Mouse (Mus musculus) right cerebral cortex, postnatal 10 days (tissue): ENCODE measurements around the gene Kdm8.
"Not testable (repeated sequence)": the region's sequence is repeated elsewhere in the genome, so short reads cannot be mapped to it uniquely, and the experiment has no call there.

Experiments used
- DNase-seq, 2 experiments: peaks; one replicate each; pipeline ENCODE4 v3.0.0; 2021; ENCODE audit warnings: low spot score in 2 of 2

Kdm8 gene

DNA sequence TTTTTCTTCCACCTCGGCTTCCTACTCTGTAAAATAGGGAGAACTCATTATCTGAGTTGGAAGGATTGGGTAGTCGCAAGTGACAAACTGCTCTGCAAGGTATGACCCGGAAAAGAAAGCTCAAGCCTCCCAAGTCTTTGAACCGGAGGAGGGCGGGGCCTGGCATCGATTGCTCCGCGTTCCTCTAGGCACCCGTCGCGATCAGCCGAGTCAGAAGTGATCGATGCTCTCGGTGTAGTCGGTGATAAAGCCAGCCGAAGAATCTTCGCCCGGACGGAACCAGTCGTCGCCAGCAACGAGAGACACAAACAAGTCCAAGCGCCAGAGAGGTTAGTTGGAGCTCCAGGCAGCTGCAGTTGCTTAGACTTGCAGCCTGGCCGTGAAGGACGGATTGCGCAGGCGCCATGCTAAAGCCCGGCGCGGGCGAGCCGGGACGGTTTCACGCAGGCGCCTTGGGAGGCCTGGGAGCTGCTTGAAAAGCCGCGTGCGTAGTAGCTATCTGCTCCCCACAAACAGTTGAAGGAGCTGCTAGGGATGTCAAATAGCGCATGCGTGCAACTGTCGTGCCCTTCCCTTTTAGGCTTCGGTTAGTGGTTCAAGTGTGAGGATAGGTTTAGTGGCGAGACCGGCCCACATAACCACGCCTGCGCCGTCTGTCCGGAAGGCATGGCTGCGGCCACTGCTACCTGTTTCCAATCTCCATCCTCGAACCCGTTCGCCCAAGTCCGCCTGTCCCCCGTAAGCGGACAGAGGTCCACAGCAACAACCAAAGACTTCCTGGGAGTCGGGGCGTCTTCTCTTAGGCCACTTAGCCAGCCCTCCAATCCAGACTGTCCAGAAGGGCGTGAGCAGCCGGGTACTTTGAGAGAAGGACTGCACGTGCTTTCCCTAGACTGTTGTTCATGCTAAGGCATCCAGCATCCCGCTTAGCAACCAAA lies at the start of gene Kdm8:
TSS of gene Kdm8 (plus strand) at position 213 of the 938 bp plus-strand sequence.
- DNase-seq = peak; percentile 94 to 95

GRCm38 (mm10) chr7:125398116-125398515 lies 46.4 kb upstream of the Kdm8 start:
- DNase-seq = no peak

DNA sequence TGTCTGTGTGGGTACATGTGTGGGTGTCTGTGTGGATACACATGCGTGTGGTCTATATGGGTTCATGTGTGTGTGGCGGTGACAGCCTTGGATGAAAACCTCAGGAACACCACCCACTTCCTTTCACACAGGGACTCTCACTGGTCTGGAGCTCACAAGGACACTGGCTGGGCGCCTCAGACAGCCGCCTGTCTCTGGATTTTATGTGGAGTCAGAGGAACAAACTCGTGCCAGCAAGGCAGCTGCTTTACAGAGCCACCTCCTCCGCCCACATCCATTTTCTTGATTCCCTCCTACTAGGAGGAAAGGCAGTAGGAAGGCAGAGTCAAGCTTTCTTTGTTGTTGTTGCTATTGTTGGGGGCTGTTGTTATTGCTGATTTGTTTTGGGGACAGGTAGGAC lies 45.8 kb upstream of the Kdm8 start:
- peak in 1 of 2 experiments; percentile 35 for DNase-seq

DNA sequence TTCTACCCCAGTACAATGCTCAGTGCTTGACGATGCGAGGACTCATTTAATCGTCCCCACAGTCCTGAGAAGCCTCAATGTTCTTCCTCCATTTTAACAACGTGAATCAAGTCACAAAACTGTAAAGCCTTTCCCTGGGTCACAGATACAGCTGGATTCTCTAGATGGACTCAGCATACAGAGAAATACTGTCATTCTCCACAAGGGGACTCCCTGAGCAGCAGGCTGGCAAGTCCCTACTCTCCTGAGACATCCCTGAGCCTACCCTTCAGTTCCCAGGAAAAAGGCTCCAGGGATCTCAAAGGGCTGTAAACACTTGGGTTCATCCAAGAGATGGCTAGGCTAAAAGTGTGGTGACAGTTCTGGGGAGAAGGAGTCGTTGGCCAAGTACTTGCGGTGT lies 37.3 kb upstream of the Kdm8 start:
- DNase-seq = no peak

DNA sequence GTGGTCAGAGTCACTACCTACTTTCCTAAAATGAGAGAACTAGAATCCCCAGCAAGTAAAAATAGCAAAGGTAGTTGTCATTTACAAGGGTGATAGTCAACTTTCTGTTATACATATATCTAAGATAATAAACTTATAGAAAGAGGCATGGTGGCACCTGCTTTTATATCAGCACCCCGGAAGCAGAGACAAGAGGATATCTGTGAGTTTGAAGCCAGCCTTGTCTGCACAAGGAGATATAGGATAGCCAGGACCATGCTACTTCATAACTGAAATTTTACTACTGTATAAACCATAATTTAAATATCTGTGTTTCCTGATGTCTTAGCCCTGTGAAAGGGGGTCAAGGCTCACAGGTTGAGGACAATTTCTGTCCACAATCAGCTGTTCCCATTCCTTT lies 29.4 kb upstream of the Kdm8 start:
- no peak for DNase-seq

DNA sequence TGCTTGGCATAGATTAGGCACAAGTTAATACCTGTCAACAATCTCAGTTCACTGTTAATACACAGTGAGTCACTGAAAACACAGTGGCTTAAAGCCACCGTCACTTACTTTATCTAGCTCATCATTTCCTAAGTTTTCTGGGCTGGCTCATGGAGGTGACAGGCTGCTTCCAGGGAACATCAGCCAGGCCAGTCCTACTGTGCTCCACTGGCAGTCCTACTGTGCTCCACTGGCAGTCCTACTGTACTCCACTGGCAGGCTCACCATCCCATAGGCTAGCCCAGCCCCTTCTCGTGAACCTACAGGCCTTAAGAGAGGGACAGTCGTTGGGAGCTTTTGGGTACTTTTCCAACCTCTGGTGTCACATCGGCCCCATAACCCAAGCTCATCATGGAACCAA lies 28.7 kb upstream of the Kdm8 start:
- DNase-seq = no peak

DNA sequence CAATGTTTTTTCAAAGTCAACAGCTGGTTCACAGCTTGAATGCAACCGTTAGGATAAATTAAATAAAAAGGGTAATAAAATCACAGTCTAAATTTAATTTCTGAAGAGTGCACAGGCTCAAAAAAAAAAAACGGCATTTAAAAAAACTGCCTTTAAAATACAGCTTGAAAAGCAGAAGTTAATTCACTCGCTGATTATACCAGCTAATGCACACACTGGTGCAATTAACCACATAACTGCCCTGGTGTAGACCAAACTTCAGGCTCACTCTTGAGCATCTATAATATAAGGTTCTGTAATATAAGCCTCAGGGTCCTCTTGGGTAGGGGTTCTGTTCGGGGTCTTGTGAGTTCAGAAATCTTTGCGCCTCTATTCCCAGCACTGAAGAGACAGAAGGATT lies 27.7 kb upstream of the Kdm8 start:
- DNase-seq = no peak

DNA sequence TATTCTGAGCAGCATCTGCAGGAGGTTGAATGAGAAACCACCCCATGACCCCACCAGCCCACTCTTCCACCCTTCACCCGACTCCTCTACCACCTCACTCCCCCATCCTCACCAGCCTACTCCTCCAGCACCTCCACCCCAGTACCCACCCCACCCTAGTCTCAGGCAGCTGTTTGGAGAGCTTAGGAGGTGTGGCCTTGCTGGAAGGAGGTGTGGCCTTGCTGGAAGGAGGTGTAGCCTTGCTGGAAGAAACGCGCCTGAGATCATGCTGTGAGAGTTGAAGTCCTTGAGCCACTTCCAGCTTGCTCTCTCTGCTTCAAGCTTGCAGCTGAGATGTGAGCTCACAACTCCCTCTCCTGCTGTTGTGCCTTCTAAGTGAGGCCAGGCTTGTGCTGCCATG lies 26.1 kb upstream of the Kdm8 start:
- no peak for DNase-seq

DNA sequence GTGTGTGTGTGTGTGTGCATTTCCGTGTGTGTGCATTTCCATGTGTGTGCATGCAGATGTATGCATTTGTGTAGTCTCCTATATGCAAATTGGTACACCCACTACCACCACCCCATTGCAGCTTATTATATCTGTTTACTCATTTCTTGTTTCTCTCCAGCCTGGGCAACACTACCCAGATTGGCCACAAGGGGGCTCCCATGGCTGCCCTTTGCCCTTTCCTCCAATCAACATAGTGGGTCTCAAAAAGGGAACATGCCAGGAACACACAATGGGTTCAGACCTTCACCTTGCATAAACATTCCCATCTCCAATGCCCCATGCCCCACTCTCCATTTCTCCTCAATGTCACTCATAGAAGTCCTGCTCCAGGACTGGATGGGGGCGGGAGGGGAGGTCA lies 24.3 kb upstream of the Kdm8 start:
- DNase-seq = no peak

DNA sequence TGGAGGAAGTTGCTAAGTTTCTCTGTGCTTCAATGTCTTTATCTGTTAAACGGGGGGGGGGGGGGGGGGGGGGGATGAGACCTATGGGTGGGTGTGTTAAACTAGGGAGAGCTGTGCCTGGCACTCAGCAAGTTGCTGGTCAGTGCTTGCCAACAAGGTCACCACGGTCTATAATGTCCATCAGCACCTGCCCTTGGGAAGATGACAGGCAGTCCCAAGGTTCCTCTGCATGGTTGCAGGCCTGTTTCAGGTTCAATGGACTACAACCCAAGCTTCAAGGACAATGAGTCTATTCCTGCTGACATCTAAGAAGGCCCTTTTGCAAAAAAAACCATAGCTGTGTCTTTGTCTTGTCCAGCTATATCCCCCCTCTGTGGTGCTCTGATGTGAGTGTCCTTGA lies 22.6 kb upstream of the Kdm8 start:
- DNase-seq = no peak

DNA sequence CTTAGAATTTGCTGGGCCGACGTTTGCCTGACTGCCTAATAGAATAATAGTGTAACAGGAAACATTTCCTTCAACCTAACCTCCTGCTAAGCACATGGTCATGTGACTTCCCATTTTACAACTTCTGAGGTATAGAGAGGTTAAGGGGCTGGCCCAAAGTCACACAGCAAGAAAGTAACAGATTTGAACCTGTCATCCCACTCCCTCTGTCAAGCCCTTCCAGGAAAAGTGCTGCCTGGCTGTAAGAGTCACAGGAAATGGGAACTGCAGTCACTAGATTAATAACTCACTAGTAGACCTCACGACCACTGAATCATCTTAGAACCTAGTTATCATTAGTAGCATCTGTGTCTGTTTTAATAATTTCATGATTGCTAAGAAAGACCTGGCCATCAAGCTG lies 21.4 kb upstream of the Kdm8 start:
- DNase-seq = no peak

DNA sequence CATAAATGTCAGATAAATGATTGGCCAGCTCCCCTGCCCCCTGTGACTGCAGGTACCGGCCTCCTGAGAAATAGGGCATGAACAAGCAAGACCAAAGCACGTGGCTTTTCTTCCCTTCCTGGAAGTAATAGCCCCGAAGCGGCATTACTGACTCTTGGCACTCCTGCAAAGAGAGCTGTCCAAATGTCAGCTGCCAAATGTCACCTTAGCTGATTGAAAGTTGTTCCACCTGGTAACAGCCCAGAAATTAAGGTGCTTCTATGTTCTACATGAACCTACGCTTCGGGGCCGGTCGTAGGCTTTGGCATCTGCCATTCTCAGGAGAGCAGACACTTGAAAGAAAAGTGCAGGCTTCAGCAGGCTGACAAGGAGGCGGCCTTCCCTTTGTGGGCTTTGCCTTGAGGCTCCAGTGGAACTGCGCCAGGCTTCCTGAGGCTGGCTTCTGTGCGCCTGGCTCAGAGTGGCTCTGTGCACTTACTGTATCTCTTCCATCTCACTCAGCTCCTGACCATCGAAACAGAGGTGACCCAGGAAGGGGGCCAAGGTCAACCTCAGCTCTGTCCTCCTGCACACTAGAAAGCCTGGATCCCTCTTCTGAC lies 16.9 kb upstream of the Kdm8 start:
- DNase-seq = no peak

- no peak for DNase-seq
Measured at GRCm38 (mm10) chr7:125428381-125428780, 16.1 kb upstream of the Kdm8 start.

- DNase-seq = not testable (repeated sequence)
Measured at GRCm38 (mm10) chr7:125428816-125429500, 15.5 kb upstream of the Kdm8 start.

- no peak for DNase-seq
Measured at GRCm38 (mm10) chr7:125430170-125430842, 14.2 kb upstream of the Kdm8 start.

GRCm38 (mm10) chr7:125433874-125434273 lies 10.6 kb upstream of the Kdm8 start:
- DNase-seq = no peak

DNA sequence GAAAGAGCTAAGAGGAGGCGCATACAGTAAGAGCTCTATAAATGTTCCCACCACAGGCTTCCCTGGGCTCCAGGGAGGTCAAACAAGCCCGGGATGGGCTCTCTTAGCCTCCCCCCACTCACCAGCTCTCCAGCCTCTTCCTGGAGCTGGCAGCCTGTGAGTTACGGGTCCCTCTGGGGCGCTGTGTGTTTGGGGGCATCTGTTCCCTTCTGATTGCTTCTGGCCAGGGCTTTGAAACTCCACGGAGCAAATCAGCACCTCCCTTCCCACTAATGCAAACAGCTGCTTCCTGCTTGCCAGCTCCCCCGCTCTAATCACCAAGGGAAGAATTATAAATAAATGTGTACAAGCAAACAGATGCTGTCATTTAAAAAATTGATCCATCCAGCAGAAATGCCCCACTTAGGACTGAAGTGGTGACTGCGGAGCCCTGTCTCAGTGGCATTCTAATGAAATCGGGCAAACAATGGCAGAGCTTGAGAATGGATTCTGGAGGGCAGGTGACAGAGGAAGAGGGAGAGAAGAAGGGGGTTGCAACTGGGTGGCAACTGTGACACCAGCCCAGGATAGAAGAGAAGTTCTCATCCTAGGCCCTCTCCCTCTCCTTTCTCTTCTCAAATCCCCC lies 9.7 kb upstream of the Kdm8 start:
- no peak for DNase-seq

GRCm38 (mm10) chr7:125442323-125442722 lies 2.2 kb upstream of the Kdm8 start:
- DNase-seq = no peak

DNA sequence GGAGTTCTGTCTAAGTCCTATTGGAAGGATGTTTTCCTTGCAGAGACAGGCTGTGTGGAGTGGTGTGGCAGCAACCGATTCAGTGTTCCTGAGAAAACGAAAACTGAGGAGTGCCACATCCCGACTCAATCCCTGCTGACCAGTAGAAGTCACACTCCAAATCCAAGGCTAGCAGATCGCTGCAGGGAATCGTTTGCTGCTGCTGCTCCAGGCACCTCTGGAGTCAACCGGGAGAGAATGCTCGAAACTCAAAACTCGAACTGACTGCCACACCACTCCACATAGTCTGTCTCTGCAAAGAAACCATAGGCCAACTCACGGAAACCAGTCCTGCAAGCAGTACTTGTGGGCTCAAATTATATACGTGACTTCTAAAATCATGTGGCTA lies 406 bp upstream of the Kdm8 start:
- no peak for DNase-seq

GRCm38 (mm10) chr7:125450678-125451077 lies 6.2 kb downstream of the Kdm8 start:
- no peak for DNase-seq

GRCm38 (mm10) chr7:125451078-125451477 lies 6.6 kb downstream of the Kdm8 start:
- DNase-seq = no peak

GRCm38 (mm10) chr7:125453671-125454070 lies 9.2 kb downstream of the Kdm8 start:
- DNase-seq = peak in 1 of 2 experiments; percentile 20
